Mouse (Mus musculus) urinary bladder, adult 18-20 months (tissue): ENCODE results near the gene Rhoh.

ENCODE experiments used
- DNase-seq, 2 experiments: peaks; one replicate each; pipeline ENCODE4 v3.0.0; 2022; ENCODE audit warnings: low spot score in 2 of 2, mixed read lengths in 2 of 2

The Rhoh gene

DNA sequence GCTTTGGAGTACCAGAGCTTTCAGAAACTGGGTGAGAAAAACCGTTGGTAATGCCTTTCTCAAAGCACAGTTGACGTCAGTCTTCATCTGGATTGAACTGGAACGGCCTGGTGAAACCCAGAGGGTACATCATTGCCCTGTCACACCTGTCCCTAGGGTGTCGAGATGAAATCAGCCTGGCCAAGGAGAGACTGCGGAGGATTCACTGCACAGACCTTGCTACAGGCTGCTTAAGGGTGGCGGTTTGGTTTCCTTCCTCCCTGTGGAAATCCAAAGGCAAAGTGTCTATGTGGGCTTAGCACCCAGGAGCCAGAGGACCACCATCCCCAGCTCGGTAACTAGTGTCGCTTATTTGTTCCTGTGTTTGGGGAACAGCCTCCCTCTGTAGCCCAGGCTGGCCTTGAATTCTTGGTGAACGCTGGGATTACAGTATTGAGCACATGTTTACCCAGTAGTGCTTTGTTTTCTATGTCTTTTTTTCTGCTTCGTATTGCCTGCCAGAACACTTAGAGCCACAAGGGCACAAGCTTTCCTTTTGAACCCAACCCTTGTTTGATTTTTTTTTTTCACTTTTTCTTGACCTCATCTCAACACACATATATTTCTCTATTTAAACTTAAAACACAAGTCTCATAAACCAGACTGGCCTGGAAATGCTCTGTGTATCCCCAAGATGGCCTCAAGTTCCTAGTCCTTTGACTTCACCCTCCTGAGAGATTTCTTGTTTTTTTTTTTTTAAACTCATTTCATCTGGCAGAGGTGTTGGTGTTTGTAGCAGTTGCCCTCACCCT, at the start of gene Rhoh:
Rhoh (plus strand) TSS at position 60 of the 791 bp plus-strand sequence.
- DNase-seq = no peak

DNA sequence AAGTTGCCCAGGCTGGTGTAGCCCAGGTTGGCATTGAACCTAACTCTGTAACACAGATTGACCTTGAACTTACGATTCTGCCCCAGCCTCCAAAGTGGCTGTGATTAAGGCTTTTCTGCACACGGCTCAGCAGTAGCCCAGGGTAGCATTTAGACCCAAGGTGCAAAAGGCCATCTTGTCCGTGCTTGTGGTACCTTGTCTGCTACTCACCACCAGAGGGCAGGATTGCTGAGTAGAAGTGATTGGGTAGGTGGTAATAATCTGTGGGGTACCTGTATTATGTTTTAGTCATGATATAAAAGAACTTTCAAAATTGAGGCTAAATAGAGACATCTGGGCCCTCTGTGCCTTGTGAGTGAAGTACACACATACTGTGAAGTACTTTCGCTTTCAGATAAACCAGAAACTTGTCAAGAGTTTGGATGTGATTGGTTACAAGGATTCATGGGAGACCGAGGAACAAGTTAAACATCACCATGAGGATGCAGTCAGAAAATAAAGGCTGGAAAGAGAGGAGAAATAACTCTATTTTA, 37.3 kb upstream of the Rhoh start:
- peak in 1 of 2 experiments; percentile 16 for DNase-seq

GRCm38 (mm10) chr5:65826476-65826875, 34.5 kb upstream of the Rhoh start:
- DNase-seq = no peak

DNA sequence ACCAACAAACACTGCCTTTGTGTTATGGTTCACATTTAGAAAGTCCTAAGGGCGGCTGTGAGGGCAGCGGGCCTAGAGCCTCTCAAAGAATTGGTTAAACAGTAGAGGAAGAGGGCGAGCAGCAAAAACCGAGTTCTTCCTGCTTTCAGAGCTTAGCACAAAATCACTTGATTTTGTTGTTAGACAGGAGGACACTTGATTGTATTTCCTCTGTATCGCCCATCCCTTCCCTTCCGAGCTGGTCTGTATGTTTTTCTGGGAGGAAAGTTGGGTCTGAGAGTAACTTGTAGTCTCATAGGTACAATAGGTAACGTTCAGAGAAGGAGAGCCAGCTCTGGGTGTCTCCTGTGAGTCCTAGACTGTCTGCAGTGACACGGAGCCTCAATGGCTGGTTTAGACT, 33.9 kb upstream of the Rhoh start:
- DNase-seq = no peak

- no peak for DNase-seq
Measured at GRCm38 (mm10) chr5:65828261-65828660, 32.8 kb upstream of the Rhoh start.

- no peak for DNase-seq
Measured at GRCm38 (mm10) chr5:65829059-65829458, 32.0 kb upstream of the Rhoh start.

DNA sequence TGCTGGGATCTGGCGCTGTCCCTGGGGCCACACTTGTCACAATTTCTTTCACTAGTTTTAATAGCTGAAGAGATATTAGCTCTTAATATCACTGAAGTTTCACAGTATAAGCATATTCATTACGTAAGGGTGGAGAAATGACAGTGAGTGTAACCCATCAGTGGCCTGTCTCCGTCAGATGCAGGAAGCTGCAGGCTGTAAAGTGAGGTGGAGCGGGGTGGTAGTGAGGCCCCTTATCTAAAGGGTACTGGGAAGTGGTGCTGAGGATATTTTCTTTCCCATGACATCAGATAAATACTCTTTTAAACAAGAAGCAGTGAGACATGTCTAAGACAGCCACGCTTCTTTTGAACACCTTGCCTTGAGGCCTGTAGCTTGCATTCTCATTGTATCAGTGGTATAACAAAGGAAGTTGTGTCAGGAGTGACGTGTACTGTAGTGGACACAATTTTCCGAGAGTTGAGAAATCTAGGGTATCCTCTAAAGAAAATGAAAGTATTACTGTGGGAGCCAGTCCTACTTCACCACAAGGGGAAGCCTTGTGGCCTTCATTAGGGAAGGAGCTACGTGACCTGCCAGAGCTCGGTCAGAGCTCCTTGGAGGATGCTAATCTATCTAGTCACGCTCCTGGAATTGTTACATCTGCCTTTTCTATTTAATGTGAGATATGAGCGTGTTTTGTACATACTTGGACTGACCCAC, 28.9 kb upstream of the Rhoh start:
- DNase-seq = no peak

- DNase-seq = no peak
Measured at GRCm38 (mm10) chr5:65833092-65833491, 27.9 kb upstream of the Rhoh start.

GRCm38 (mm10) chr5:65833766-65834498, 27.1 kb upstream of the Rhoh start:
- DNase-seq = no peak

- no peak for DNase-seq
Measured at GRCm38 (mm10) chr5:65838053-65838452, 23.0 kb upstream of the Rhoh start.

DNA sequence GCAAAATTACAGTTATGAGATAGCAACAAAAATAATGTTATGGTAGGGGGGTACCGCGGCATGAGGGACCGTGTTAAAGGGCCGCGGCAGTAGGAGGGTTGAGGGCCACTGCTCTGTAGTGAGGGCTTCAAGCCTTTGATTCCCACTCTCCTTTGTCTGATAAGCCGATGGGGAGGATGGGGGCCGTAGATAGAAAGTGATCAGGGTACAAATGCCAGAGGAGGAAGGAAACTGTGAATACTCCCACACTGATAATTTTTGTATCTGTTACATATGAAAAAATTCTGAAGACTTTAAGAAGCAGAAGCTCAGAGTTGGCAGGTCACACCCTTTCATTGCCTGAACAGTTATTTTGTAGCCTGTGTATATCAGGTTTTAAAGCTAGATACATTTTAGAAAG, 18.1 kb upstream of the Rhoh start:
- DNase-seq = no peak

DNA sequence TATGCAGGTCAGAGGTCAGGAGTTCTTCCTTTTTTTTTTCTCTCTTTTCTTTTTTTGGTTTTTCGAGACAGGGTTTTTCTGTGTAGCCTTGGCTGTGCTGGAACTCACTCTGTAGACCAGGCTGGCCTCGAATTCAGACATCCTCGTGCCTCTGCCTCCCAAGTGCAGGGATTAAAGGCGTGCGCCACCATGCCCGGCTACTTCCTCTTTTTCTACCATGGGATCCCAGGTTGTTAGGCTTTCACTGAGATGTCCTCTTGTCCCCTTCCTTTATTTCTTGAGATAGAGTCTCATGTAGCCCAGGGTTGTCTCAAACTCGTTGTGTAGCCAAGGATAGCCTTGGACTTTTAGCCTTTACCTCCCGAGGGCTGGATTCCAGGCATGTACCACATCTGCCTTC, 14.5 kb upstream of the Rhoh start:
- DNase-seq = no peak

DNA sequence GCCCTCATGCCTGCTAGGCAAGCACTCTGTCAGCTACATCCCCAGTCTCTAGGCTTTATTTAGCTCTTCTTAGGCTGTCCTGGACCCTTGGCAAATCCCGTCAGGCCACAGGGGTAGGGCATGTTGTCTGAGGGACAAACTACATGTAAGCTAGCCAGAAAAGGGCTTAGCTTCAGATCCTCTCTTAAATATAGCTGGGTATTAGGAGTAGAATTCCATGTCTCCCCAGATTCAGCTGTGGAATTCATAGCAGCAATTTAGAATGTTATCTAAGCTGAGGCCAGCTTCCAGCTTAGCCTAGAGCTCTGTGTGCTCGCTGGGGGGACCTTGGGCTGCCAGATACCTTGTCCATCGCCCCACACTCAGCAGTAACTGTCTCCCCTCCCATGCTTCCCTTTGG, 14.1 kb upstream of the Rhoh start:
- no peak for DNase-seq

DNA sequence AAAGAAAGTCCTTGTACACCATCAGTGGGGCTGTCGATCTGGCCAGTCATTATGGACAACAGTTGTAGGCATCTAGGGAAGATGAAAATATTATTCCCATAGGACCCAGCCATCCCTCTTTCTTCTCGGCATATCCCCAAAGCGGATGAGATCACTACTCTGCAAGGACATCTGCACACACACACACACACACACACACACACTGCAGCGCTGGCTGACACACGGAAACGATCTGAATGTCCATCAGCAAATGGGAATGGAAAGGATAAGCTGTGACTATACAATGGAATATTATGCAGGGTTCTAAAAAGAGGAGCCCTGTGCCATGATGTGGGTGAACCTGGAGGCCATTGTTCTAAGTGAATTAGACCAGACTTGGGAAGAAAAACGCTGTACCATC, 13.4 kb upstream of the Rhoh start:
- DNase-seq = no peak

- DNase-seq = no peak
Measured at GRCm38 (mm10) chr5:65850765-65851164, 10.2 kb upstream of the Rhoh start.

GRCm38 (mm10) chr5:65854786-65855191, 6.2 kb upstream of the Rhoh start:
- no peak for DNase-seq

DNA sequence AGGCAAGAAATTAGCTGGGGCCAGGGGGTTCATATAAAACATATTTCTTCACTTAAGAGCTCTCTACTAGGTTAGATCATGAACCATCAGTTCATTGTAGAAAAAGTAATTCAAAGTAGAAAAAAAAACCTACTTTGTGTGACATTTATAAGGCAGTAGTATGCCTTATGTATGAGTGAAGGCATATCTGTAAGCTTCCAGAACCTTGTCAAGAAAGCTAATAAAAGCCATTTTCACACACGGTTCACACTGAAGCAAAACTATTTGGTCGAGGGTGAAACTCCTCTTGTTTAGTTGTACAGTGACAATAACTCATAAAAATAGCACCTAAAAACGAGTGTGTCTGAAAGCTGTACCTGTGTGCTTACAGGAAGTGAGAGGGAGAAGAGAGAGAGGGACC, 5.4 kb upstream of the Rhoh start:
- DNase-seq = no peak

- no peak for DNase-seq
Measured at GRCm38 (mm10) chr5:65856591-65857411, 4.2 kb upstream of the Rhoh start.

DNA sequence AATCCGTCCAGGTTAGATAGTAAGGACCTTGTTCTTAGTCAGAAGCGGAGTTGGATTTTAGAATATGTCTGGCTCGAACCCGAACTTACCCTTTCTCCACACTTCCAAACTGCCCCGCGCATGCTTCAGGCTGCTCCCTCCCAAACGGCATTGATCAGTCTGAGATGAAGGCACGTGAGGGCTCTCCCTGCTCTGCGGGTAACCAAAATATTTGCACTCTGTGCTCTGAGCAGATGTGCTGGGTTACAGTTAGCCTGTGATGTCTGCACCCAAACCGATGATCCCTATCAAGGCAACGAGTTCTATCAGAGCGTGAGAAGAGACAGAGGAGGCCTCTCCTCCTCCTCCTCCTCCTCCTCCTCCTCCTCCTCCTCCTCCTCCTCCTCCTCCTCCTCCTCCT, 3.1 kb upstream of the Rhoh start:
- no peak for DNase-seq

GRCm38 (mm10) chr5:65858355-65858754, 2.7 kb upstream of the Rhoh start:
- DNase-seq = no peak

- no peak for DNase-seq
Measured at GRCm38 (mm10) chr5:65858898-65859297, 2.1 kb upstream of the Rhoh start.
